Mouse (Mus musculus) left cerebral cortex, postnatal 14 days (tissue): Measurements from ENCODE around the gene Dglucy. TPM values are rescaled to one million over a fixed set of nuclear protein-coding genes. Genes with fewer than 3 reads are reported as not detected.
A peak's percentile ranks its signal among the peaks of the same experiment; 100 is the strongest.

Experiments
- DNase-seq, 2 experiments: peaks; one replicate each; pipeline ENCODE4 v3.0.0; 2021 to 2022; ENCODE audit warnings: low spot score in 2 of 2, mixed read lengths in 1 of 2
- intact Hi-C: fragments of 180-260 bp; cut with DNase I; formaldehyde crosslinking; loops from one replicate; pipeline ENCODE4 v1.15.1; 2025
- total RNA-seq, 2 experiments: library from RNA; stranded (reverse); gene quantifications; 2 replicates each; pipeline ENCODE4 v1.2.3; 2021

Dglucy gene
- total RNA-seq, 2 experiments from 2014 or later: 6.5 to 6.7 TPM

DNA sequence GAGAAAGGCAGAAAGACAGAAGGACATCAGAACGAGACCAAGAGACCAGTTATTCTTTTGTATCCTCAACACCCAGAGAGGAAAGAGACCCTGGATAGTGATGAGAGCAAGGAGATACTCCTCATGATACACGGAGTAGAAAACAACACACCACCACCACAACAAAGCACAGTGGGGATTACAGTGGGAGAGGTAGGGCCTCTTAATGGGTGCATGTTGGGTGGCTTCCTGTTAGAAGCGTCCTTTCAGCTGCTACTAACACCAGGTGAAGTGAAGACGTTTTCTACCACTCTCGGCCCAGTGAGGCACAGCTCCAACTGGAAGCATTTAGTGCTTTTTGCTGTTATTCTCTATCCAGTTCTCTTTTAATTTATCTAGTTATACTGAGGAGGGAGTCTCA, 128.0 kb downstream of the Dglucy start:
- intact Hi-C loops: no loop called here
- no peak for DNase-seq

DNA sequence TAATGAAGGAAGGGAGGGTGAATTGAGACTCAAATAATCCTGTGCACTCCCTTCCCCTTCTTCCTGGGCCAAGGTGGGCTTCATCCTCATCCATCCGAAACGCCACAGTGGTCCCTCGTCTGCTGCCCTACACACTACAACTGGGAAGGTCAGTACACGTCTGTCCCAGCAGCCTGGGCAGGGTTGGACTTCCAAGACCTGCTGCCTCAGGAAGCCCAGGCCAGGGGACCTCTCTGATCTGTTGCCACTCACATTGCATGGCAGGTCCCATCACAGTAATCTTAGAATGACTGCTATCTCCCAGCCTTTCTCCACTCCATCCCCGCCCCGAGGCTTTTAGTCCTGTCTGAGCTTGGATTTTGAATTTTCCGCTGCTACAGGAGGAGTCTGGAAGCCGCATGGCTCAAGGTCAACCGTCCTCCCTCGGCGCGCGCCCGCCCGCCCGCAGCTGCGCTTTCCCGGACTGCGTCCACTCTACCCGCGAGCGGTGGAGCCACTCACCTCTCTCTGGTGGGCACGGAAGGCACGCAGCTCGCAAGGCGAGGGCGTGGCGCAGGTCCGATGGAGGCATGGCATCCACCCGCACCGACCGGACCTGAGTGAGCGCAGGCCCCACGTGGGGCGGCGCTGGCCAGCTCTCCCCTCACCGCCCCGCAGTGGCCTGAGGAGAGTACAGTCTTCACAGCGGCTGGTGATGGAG, 128.9 kb downstream of the Dglucy start, which contains the start of gene Gpr68:
TSS of gene Gpr68 (minus strand) at position 601 of the 700 bp plus-strand sequence.
- intact Hi-C loops: no loop called here
- DNase-seq: peak in 1 of 2 experiments; percentile 10

DNA sequence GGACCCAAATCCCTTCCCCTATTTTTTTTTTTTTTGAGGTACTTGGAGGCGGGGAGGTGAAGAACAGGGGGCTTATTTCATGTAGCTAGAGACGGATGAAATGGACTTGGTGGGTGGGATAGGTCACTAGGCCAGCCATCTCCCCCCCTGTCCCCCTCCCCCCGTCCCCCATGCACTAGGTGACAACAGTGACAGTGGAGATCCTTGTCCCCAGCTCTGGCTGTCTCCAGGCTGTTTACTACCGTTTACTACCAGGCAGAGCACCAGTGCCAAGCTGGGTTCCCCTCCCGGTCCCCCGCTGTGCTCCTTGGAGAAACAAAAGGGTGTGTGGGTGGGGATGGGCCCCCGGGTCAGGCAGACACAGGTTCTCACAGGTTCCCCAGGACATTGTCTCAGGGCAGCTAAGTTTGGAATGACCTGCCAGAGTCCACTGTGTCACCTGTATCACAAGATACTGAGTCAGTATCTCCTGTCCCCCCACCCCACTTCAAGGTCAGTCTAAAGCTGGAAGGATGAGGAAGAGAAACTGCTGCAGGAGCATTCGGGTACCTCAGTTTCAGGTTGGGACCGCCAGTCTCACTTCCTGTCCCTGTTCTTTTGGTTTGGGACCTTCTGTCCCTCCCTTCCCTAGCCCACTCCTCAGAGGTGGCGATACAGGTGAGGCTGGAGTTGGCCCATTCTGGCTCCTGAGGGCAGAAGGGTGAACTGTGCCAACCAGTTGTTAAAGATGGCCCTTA, 129.6 kb downstream of the Dglucy start:
- no peak for DNase-seq
- intact Hi-C loops: no loop called here

DNA sequence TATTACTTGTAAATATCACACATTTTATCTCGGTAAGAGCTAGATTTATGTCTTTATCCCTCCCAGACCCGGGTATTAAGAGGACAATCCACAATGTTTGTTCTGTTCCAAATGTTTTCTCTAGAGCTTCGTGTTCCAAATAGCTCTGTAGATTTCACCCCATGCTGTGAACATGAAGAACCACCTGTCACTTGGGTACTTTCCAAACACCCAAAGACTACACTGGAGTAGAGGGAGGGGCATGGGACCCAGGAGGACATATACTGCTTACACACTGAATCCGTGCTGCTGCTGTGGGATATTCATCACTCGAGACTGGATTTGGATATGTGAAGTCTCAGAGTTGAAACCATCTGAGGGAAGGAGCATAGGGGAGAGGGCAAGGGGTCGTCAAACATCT, 130.9 kb downstream of the Dglucy start:
- DNase-seq: no peak
- intact Hi-C loops: no loop called here

DNA sequence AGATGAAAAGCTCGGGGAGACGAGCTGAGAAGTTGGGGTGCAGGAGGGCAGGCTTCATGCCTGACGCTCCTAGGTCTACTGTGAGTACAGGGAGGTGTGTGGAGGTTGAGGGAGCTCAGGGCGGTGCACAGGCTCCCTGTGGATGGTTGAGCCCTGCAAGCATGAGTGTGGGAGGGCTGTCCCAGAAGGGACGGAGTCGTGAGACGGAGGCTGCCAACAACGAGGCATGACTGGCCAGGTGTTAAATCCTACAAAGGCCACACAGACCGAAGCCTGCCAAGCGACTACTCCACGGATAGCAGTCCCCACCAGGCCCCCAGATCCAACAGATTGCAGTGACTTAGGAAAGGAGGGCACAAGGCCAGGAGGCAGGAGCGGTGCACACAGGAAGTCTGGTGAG, 131.9 kb downstream of the Dglucy start:
- intact Hi-C loops: no loop called here
- DNase-seq: peak in 1 of 2 experiments; percentile 67

DNA sequence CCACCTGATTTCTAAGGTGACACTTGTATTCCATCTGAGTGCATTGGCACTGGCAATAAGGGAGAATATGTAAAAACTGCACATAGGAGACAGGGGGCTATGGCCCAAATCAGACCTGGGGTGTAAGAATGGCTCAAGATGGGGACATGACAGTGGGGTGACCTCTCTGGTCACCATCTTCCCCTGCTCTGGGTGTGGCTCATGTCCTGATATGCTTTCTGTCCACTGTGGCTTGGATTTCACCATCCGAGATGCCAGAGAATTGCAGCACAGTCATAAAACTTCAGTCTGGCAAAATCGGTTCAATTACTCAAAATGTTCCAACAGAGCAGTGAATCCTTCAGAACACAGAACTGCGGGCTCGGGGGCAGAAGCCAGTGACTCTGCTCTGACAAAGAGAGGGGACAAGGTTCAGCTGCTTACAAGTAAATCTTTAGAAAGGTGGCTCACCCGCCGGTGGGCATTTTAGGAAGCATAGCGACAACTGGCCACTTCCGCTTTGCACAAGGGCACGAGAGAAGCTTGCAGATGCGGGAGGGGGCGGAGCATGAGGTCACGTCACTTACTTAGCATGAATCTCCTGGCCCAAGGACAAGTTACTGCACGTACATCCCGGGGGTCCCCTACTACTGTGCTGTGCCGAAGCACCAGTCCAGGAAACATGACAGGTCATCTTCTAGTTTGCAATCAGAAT, 145.9 kb downstream of the Dglucy start:
- DNase-seq: no peak
- intact Hi-C loops: loop anchor here (1.0 to 10.0 kb wide), 3 partner anchors 71 to 760 kb away; no protein-coding TSS in a partner anchor

DNA sequence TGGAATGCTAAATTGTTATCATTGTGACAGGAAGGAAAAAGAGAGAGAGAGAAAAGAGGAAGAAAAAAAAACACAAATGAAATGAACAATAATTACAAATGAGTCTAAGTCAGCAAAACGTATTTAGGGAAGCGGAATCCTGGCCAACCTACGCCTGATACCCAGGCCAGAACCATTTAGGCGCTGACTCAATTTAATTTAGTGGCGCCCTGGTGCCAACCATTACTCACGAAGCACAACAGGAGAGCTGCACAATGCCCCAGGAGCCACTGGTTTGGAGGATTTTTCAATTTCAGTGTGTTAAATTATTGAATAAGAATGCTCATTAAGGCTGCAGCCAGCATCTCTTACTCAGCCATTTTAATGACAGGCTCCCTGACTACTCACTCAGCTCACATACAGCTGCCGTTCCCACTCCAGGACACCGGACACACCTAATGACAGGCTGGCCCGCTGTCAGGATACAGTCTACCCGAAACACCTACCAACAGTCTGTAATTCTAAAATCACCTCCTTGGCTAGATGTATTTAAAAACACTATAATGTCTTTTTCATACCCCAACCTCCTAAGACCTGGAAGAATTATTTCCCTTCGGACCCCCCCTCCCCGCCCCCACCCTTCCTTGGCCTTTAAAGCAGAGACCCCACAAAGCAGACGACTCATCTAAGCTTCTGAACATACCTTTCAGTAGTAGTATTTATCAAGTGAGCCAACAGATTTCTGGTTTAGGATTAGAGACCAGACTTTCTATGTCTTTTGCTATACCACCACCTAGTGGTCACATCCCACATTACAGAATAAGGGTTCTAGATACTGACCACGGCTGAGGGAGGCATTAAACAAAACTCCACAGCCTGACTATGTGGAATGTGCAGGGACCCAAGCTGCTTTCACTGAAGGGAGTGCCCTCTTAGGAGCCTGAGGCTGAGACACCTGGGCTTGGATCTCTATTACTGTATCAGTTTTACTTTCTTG, 147.1 kb downstream of the Dglucy start:
- DNase-seq: peak; percentile 86 to 89
- intact Hi-C loops: loop anchor here (1.0 to 10.0 kb wide), 3 partner anchors 77 to 761 kb away; no protein-coding TSS in a partner anchor

DNA sequence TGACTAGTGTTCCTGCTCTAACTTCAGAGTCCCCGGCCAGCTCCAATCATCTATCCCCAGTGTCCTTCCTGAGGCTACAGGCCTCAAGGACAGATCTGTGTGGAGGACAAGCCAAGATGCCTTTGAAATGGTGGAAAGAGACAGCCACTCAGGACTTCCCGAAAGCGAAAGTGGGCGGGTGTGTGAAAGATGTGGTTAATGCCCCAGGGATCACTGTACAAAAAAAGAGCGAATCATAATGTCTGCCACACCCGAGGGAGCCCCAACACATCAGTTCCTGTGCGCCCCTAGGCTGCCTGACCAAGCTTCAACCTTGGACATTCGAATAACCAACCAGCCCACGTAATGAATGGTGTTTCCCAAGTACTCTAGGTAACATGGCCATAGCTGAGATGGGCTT, 149.4 kb downstream of the Dglucy start:
- intact Hi-C loops: loop anchor here (5.0 to 10.0 kb wide), 2 partner anchors 351 to 763 kb away; no protein-coding TSS in a partner anchor
- DNase-seq: no peak

DNA sequence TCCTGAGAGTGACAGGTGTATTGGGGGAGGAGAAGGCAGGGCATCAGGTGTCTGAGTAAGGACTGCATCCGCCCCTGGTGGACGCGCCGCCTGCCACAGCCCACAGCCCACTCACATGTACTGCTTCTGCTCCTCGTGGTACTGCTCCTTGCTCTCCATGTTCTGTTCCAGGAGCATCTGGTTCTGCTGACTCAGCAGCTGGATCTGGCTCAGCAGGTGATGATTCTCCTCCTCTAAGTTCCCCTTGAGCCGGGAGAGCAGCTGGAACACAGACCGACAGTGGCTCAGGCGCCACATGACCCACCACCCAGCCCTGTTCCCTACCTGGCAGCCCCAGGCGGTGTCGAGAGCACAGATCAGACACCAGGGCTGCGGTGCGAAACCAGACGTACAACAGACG, 152.8 kb downstream of the Dglucy start:
- DNase-seq: no peak
- intact Hi-C loops: no loop called here

DNA sequence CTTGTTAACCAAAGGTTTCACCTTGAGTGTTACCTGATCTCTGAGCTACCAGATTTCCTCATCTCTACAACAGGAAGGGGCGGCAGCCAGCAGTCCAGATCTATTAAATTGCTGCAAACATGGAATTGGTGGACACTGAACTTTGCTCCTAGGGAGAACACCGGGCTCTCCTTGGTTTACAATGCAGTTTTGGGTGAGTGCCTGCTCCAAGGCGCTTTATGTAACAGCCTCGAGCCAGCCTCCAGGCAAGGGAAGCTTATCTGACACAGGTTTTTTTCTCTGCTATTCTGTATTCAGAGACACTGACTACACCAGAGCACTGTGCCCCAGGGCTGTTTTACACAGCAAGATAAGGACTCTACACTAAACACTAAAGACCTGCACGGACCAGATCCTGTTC, 155.9 kb downstream of the Dglucy start:
- no peak for DNase-seq
- intact Hi-C loops: loop anchor here (5.0 kb wide), 1 partner anchor 668 kb away; no protein-coding TSS in a partner anchor

DNA sequence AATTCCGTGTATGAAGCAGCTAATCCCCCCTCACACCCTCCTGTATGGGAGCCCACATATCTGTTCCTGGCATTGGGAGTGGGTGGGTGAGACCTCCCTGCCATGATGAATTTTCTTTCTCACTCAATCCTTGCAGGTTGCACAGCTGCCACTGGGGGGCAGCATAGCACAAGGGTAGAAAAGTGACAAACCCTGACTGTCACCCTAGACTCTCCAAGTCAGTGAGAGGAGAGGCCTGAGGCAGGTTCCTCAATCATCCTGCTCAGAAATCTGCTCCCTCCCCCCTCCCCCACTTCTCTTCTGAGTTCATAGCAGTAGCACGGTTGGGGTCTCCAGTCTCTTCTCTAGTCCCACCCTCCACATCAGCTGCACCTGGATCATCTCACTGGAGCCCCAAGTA, 157.3 kb downstream of the Dglucy start:
- DNase-seq: peak; percentile 81 to 85
- intact Hi-C loops: loop anchor here (1.0 to 5.0 kb wide), 2 partner anchors 93 to 666 kb away; partner anchors contain the start of gene Ccdc88c

DNA sequence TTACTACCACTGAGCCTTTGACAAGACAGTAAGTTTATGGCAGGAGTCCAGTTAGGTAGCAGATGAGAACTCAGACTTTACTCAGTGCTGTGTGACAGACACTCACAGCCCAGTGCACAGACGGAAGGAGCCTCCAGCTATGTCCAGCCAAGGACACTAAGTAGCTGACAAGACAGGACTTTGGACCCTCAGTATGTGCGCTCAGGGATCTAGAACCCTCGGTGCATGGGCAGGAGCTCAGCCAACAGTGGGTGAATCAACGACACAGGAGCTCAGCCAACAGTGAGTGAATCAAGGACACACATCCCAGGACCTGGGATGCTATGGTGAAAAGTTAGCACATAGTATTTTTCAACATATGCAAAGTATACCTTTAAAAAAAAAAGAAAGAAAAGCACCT, 157.9 kb downstream of the Dglucy start:
- intact Hi-C loops: loop anchor here (1.0 to 5.0 kb wide), 2 partner anchors 93 to 666 kb away; partner anchors contain the start of gene Ccdc88c
- DNase-seq: no peak

DNA sequence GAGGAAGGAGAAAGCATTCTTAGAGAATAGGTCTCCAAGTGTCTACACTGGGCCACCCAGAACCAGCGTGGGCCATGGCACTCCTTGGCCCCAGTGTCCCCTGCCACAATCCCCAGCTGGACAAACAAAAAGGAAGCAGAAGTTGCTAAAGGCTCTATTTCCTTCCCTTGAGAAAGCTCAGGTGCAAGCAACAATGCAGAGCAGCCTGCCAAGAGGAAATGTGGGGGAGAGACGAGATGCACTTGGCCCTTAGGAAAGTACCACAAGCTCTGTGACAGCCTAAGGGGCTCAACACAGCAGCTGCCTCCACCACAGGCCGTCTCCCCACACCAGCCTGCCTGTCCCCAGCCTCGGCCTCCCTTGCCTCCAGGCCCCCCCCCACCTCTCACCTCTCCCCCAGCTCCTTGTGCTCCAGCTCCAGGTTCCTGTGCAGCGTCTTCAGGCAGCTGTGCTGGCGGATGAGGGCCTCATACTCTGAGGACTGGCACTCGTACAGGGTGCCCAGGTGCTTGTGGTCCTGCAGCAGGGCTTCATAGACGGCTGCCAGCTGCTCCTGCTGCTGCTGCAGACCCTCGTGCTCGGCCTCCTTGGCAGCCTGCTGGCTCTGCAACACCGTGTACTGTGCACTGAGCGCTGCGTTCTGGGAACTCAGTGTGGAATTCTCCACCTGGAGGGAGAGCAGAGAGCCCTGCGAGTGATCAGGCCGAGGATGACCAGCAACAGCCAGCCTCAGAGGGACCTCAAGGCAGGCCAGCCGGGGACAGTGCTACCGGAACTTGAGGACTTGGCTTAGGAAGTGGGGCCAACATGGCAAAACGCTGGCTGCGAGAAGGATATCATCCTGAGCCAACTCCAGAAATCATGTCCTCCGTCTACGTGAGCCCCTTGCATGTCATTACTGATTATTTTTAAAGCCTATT, 158.8 kb downstream of the Dglucy start:
- intact Hi-C loops: loop anchor here (5.0 kb wide), 1 partner anchor 665 kb away; no protein-coding TSS in a partner anchor
- no peak for DNase-seq

DNA sequence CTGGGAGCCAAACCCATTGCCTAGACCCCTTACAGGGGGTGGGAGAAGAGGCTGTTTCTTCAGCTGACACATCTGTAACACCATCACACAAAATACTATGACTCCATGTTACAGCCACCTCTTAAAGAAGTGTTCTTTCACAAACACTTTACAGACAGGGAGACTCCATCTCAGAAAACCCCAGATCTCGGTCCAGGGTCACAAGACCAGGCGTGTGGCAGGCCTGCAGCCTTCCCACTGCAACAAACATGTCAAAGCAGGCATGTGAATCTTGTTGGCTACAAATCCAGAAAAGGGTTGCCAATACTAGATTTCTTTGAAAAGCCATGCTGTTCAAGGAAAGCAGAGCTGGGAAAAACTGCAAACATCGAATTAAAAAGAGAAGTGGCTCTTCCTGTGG, 162.5 kb downstream of the Dglucy start:
- intact Hi-C loops: no loop called here
- no peak for DNase-seq

DNA sequence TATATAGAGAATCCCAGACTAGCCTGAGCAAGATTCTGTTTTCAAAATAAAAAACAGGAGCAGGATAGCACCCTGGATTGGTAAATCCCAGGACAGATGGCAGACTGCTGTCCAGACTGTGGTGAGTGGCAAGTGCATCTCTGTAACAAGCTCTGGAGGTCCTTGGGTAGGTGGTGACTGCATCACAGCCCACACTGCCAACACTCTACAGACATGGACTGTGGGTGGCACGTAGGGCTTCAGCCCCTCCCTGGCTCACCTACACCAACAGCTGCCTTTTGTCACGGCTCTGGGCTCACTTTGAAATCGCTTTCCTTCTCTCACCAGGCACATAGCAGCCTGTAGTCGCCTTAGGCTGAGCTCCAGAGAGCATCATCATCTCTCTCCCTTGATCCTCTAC, 164.3 kb downstream of the Dglucy start:
- no peak for DNase-seq
- intact Hi-C loops: no loop called here

DNA sequence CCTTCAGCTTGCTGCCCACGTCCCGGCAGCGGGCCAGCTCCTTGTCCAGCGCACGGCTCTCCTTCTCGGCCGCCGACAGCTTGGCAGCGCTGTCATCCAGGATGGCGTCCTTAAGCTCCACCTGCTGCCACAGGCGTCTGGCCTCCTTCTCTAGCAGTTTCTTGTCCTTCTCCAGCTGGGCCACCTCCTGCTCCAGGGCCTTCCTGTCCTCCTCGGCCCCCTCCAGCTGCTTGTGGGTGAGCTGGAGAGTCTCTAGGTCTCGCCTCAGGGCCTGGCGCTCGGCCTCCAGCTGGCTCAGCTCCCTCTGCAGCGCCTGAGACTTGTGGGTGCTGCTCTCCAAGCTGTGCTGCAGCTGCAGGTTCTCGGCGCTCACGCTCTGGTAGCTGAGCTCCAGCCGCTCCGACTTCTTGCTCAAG, 166.1 kb downstream of the Dglucy start:
- DNase-seq: no peak
- intact Hi-C loops: no loop called here

DNA sequence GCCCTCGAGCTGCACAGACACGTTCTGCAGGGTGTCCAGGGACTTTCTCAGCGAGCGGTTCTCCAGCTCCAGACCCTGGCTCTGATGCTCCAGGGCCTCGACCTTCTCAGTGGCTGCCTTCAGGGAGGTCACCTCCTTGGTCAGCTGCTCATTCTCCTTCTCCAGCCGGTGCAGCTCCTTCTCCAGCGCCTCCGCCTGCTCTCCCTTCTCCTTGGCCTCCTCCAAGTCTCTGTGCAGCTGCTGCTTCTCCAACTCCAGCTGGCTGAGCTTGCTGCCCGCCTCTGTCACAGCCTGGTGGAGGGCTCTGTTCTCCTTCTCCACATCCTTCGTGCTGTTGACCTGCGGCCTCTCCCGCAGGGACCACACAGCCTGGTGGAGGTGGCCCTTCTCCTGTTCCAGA, 166.6 kb downstream of the Dglucy start:
- intact Hi-C loops: no loop called here
- no peak for DNase-seq

DNA sequence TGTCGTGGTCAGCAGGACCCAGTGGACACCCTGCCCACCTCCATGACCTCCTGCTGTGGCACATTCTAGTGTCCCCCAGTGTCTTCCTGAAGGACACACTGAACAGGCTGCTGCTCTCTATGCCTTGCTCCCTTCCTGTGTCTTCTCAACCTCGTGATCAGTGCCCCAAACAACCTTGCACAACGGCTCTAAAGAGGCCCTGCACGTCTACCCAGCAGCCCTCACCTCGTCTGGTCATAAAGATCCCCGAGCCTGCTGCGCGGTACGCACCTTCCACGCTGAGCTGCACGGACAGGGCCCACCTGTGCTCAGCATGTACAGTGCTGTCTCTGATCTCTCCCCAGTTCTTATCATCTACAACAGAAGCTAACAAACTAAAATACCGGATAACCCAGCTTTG, 167.1 kb downstream of the Dglucy start:
- DNase-seq: no peak
- intact Hi-C loops: no loop called here
